Mouse (Mus musculus): Measurements from ENCODE around the gene Whrn.

Whrn gene

GRCm38 (mm10) chr4:63495915-63496278 is at the start of gene Whrn:
Whrn (minus strand) TSS chr4:63495991.
- peak; percentile 84 for DNase-seq

- no peak for DNase-seq
These were observed 49.6 kb upstream of the Whrn start for GRCm38 (mm10) chr4:63545231-63545958.

DNA sequence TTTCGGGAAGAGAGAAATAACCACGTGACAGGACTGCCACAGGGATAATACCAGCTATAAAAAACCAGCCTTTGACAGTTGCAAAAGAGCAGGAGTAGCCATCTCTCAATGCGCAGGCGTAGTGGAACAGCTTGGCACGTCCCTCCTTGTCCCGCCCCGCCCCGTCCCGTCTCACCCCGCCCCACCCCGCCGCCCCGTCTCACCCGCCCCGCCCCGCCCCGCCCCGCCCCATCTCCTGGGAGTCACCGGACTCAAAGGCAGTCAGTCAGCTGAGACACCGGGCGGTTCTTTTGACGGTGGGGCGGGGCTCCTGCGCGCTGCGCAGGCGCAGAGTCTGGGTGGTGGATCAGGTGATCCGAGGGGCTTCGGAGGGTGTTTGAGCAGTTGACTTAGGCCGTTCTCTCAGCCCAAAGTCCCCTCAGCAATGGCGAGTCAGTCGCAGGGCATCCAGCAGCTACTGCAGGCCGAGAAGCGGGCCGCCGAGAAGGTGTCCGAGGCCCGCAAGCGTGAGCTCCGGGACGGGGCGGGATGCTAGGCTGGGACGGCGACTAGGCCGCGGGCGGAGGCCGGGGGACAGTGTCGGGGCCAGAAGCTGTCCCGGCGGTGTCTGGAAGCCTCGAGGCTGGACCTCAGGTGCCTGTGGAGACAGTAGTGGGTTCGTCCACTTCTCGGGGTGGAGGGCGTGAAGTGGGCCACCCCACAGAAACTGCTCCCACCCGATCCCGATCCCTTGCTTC is 48.9 kb upstream of the Whrn start, which contains the start of gene Atp6v1g1:
TSS of gene Atp6v1g1 (plus strand) at position 279 of the 737 bp plus-strand sequence.
- DNase-seq: peak; percentile 98

DNA sequence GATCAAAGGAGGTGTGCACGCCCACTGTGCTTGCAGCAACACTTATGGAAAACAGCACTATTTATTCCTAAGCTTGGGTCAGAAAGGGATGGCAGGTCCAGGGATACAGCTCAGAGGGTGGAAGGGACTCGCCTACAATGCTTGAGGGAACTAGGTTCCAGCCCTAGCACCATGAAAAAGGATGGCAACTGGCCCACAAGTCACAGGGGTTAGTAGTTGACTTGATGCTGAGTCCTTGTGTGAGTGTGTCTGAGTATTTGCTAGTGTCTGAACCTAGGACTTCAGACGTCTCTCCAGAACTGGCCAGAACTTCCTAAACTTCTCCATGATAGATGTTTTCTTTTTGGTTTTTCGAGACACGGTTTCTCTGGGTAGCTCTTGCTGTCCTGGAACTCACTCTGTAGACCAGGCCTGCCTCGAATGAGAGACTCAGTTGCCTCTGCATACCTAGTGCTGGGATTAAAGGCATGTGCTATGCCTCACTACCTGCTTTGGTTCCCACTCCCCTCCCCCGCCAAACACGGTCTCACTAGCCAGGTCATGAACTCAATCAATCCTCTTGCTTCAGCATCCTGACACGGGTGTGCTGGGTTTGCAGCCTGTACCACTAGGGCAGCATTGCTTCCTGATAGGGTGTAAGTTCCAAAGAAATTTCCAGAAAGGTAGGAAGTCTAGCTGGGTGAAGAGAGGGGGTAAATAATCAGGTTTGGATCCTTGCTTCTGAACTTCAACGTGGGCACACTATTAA is 48.1 kb upstream of the Whrn start:
- DNase-seq: no peak

DNA sequence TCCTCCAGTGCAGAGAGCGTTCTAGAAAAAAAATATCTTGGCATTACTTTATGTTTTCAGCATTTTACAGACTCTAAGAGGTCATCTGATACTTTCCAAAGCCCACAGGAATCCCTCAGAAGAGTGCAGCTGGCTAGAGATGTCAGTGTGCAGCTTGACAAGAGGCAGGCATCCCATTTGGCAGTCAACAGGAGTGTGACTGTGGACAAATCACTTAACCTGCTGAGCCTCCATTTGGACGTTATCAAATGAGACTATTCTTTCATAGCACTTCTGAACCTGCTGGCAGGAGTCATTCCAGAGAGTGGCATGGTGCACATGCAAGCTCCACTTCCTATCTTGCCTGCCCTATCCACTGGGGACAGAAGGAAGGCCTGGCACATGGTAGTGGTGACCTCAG is 46.4 kb upstream of the Whrn start:
- no peak for DNase-seq

GRCm38 (mm10) chr4:63537602-63538001 is 41.8 kb upstream of the Whrn start:
- no peak for DNase-seq

DNA sequence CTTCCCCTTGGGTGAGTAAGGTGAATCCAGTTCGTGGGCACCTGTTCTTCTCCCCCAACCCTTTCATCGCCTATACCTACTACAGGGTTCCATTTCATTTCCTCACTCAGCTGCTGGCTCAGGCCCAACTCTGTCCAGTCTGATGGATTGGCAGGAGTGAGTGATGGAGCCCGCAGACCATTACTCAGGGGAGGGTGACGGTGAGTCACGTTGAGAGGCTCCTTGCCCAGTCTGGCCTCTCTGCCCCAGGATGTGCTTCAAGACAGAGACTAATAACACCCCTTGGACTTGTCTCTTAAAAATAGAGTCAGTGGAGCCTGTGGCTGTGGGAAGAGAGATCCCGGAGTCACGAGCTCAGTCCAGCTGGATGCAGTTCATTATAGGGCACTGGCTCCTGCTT is 34.6 kb upstream of the Whrn start:
- no peak for DNase-seq

DNA sequence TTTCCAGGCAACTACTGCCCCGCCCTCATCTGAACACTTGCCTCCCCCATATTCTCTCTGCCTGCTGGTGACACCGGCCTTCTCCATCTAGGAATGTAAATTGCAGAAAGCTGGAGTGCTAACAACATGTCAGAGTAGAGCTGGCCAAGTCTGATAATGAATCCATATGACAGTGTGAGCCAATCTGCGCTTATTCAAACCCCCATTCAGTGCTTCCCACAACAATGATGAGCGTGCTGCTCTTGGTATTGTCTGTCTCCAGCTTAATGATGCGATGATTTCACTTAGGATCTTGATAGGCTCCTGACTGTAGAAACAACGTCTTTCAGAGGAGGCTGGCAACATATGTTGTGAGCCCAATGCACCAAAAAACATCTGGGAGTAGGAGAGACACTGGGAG is 33.2 kb upstream of the Whrn start:
- no peak for DNase-seq

DNA sequence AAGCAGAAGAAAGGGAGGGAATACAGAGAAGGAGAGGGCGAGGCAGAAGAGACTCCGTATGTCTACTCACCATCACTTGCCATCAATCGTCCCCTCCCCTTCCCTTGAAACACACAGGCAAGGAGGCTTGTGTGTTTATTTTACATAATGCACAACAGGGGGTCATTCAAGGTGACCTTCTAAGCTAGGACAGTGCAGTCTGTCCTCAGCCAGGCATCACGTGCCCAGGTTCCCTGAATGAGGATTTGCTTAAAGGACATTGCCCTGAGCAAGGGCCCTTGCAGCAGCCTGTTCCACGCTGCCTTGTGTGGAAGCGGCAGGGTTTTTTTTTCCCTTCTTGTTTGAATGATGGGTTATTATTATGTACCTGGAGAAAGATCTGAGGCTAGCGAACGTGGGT is 29.7 kb upstream of the Whrn start:
- no peak for DNase-seq

DNA sequence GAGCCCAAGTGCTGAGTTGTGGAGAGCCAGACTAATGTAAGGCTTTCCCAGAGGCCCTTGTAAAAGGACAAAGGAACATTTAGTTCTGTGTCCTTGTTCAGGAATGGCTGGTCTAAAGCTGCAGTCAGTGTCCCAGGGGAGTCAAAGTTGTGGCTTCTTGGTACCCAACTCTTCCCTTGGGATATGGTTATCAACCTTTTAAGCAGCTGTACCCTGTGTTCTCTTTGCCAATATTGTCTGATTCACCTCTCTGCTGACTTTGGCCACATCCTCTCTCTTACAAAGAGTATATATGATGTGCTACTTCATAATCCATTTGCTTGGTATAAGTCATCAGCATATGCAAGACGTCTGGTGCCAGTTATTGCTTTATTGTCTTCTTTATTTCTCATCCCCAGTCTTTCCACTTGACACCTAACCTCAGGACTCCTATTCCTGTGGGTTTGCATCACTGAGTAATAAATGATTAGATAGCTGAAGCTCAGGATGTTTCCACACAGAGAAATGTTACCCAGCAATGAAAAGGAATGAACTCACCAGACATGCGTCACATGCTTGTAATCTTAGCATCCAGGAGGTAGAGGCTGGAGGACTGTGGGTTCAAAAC is 26.1 kb upstream of the Whrn start:
- DNase-seq: no peak

DNA sequence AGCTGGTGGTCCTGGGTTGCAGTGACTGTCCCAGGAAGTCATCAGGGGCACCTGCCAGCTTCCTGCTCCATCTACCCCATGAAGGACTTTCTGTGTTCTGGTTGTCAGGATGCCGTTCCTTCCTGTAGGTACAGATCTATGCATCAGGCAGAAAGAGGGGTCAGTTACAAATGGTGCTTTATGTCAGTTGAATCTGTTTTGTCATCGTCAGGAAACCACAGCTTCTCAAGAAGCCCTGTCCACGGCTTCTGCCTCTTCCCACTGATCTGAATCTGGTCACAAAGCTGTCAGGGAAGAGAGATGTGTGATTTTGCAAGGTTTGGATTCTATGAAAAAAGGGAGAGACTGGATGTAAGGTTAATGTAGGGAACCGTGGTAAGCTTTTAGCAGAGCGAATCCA is 19.2 kb upstream of the Whrn start:
- no peak for DNase-seq

GRCm38 (mm10) chr4:63514454-63514984 is 18.7 kb upstream of the Whrn start:
- DNase-seq: no peak

DNA sequence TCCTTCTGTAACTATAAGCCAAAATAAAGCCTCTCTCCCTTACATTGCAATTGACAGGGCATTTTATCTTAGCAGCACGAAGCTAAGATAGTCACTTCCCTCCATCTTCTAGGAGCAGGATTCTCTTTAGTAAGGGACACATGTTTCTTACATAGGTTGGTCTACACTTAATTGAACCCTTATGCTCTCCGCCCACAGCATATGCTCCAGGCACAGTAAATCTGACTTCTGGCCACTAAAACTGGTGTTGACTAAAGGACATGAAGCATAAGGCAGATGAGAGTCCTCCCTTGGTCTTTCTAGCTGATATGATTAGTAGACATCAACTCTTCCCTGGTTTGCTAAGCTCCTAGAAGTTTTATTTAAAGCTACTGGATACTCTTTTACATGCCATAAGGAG is 17.1 kb upstream of the Whrn start:
- DNase-seq: no peak

- peak; percentile 86 for DNase-seq
These were observed 12.4 kb upstream of the Whrn start for GRCm38 (mm10) chr4:63508232-63508631.

GRCm38 (mm10) chr4:63507478-63507877 is 11.7 kb upstream of the Whrn start:
- no peak for DNase-seq

DNA sequence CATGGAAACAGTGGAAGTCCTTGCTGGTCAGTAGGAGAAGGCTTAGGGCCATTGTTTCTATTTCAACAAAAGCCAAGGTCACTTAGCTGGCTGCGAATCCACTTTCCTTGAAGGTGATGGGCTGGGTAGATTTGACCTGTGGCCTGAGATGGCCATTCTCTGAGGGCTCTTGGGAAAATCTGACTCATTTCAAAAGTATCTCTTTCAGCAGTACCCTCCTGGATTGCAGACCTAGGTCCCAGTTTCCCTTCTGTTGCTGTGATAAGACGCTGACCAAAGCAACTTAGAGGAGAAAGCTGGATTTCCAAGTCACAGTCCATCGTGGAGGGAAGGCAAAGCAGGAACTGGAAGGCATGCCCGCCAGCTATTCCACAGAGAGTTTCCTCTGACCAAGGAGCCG is 8.2 kb upstream of the Whrn start:
- DNase-seq: no peak

DNA sequence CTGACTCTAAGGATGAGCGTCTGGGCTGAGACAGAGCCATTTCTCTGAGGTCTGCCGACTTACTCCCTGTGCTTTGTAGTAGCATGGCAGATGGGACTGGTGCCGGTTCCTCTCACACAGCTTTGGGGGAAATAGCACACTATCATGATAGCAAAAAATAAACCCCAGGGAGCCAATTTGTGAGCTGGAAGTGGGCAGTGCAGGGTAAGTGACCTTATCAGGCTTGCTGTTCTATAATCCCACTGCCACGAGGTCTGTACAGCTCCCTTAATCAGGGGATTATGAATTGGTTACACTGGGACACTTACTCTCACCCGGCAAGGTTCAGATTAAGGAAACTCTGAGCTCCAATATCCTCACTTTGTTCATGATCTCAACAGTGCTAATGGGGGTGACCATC is 5.3 kb upstream of the Whrn start:
- DNase-seq: no peak

GRCm38 (mm10) chr4:63498346-63498745 is 2.6 kb upstream of the Whrn start:
- peak; percentile 10 for DNase-seq

GRCm38 (mm10) chr4:63496312-63496711 is 521 bp upstream of the Whrn start:
- no peak for DNase-seq

DNA sequence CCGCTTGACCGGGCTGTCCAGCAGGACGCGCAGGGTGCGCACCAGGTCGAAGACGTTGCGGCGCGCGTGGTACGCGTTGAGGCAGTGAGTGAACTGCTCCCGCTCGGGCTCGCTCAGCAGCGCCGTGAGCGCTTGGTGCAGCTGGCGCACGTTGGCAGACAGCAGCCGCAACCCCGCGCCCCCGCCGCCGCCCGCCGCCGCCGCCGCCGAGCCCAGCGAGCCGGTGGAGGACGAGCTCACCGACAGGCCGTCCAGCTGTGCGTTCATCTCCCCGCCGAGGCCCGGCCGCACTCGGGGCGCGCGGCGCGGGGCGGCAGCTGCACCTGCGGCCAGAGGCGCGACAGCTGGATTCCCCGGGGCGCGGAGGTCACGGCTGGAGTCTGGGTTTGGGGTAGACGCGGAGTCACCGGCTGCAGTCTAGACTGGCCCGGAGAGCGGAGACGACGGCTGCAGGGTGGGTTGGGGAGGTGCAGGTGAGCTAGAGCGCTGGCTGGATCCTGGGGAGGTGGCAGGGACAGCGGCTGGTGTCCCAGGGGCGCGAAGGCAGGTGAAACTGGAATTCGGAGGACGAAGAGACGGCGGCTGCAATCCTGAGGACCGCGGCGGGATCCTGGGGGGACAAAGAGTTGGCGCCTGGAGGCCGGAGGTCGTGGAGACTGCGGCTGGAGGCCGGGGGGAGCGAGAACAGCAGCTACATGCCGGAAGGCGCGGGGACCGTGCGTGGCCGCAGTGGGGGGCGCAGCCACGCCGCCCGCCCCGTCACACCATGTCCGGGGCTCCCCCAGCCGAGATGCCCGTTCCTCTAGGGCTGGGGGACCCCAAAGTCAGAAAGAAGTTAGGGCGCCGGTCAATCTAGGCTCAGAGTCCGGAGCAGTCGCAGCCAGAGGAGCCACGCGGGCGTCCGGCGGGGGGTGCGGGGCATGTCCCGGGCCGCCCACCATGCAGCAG is 550 bp downstream of the Whrn start:
- peak; percentile 65 for DNase-seq

DNA sequence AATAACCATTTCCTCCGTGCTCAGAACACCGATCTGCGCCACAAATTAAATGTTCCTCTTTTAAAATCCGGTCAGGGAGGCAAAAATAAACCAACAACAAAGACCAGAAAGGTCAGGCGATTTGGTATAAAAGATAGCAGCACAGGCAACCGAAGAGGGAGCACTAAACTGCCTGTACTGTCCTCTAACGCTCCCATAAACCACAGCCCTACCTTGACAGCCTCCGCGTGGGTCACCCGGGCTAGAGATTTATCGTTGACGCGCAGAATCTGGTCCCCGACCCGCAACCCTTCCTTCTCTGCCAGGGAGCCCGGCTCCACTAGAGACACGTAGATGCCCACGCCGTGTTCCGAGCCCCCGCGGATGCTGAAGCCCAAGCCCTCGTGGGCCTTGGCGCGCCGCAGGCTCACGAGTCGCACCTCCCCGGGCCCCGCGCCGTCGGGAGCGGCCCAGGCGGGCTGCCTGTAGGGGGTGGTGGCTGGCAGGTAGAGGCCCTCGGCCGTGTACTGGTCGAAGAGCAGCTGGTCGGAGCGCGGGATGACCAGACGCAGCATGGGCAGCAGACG is 1.3 kb downstream of the Whrn start:
- DNase-seq: no peak
